Mouse (Mus musculus) midbrain, embryonic 13.5 days (tissue): ENCODE measurements around the gene Hoxd13. TPM values are rescaled to one million over a fixed set of nuclear protein-coding genes. Genes with fewer than 3 reads are reported as not detected.

Source experiments
- ATAC-seq: fragments of 200-750 bp; cut with Nextera tagmentation; 2 replicates; pipeline ENCODE4 v1.8.0; 2017; ENCODE audit warnings: mild to moderate bottlenecking, moderate TSS enrichment, moderate library complexity
- H3K27ac ChIP-seq: fragments of 300-500 bp; sonication (generic); 2 replicates; pipeline ENCODE4 v1.5.1; 2015; ENCODE audit warnings: inconsistent platforms, mild to moderate bottlenecking, moderate library complexity
- H3K27me3 ChIP-seq: fragments of 300-500 bp; sonication (generic); 2 replicates; pipeline ENCODE4 v1.6.1; 2015; ENCODE audit warnings: mild to moderate bottlenecking, inconsistent platforms
- H3K36me3 ChIP-seq: fragments of 300-500 bp; sonication (generic); 2 replicates; pipeline ENCODE4 v1.6.1; 2015; ENCODE audit warnings: mild to moderate bottlenecking, inconsistent platforms
- H3K4me1 ChIP-seq: fragments of 300-500 bp; sonication (generic); replicated peaks from 2 replicates; pipeline ENCODE4 v1.6.1; 2015; ENCODE audit warnings: inconsistent platforms
- H3K4me2 ChIP-seq: fragments of 300-500 bp; sonication (generic); replicated peaks from 2 replicates; pipeline ENCODE4 v1.6.1; 2015; ENCODE audit warnings: moderate library complexity, mild to moderate bottlenecking, inconsistent platforms
- H3K4me3 ChIP-seq: fragments of 300-500 bp; sonication (generic); replicated peaks from 2 replicates; pipeline ENCODE4 v1.5.1; 2015; ENCODE audit warnings: mild to moderate bottlenecking, inconsistent platforms
- H3K9ac ChIP-seq: fragments of 300-500 bp; sonication (generic); replicated peaks from 2 replicates; pipeline ENCODE4 v1.6.1; 2015; ENCODE audit warnings: mild to moderate bottlenecking, inconsistent platforms
- H3K9me3 ChIP-seq: fragments of 300-500 bp; sonication (generic); 2 replicates; pipeline ENCODE4 v1.6.1; 2016; ENCODE audit warnings: mild to moderate bottlenecking, inconsistent platforms
- WGBS: fragments of 180-500 bp; shearing (Covaris S2); methylation state at CpG from one replicate; pipeline ENCODE4 v1.1.7; 2015; 5-methylcytosine and 5-hydroxymethylcytosine counted together
- polyA plus RNA-seq: library from polyadenylated mRNA; unstranded; fragments of >200 nt; fragmentation: Nextera tagmentation; extraction: Ambion mirVana; gene quantifications from 2 replicates; pipeline ENCODE4 v1.2.1, GENCODE M21; 2015

The Hoxd13 gene
- not detected in 2 replicates for polyA plus RNA-seq

DNA sequence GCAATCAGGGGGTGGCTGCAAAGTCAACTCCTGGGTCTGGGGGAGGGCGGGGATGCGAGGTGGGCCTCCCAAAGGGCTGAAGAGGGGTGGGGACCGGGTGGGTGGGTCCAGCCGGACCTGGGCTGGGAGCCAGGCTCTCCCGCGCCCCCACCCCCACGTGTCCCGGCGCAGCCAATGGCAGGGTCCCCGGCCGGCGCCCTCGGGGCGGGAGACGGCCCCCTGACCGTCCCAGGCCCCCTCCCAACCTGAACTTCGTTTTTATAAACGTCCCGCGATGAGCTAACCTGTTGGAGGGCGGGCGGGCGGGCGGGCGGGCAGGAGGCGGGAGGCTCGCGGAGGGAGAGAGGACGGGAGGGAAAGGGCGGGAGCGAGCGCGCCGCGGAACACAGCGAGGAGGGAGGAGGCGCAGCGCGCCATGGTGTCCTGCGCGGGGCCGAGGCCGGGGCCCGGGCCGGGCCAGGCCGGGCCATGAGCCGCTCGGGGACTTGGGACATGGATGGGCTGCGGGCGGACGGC, at the start of gene Hoxd13:
TSS of gene Hoxd13 (plus strand) at position 469 of the 516 bp plus-strand sequence.
- Histone ChIP-seq H3K36me3 (no peaks in the 10 kb centered on the region), H3K9me3 (no peaks in the 10 kb centered on the region), H3K27ac (no peak within 1 kb of the TSS), H3K4me3 (peak within 1 kb of the TSS; percentile 27), H3K4me1 (peaks cover 11% of the 10 kb centered on the region), H3K4me2 (peak within 1 kb of the TSS; percentile 49), H3K9ac (0 out of 2 replicates have a peak within 1 kb of the TSS, but pooled peaks have one; percentile 32), H3K27me3 (peaks cover 98% of the 10 kb centered on the region)
- 0% methylated on average over 8 of the region's 51 CpGs for WGBS
- ATAC-seq: peak; percentile 47; the same call in 1 of the 2 replicates

DNA sequence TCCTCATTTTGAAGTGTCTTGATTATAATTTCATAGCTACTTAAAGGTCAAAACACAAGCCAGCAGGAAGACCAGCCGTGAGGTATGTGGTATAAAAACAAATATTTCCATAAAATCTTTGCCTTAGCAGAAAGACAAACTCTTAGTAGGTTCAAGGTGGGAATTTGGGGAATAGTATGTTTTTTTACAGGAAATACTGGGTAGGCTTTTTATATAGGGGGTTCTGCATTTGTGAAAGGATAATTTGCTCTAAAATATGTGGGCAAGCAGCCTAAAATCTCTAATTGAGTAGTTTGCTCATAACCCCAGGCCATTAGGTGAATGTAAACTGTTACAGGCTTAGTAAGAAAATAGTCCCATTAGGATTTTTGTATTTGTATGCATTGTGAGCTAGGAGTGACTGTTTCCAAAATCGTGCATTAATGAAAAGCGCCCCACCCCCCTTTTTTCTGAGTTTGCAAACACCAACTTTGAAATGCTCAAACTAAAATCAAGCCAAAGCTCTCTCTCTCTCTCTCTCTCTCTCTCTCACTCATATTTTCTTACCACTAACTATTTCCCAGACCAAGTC, 48.3 kb upstream of the Hoxd13 start:
- Histone ChIP-seq H3K4me1 (no peaks in the 10 kb centered on the region), H3K9me3 (no peaks in the 10 kb centered on the region), H3K9ac (no peak overlapping the region), H3K4me3 (no peak overlapping the region), H3K27ac (no peak overlapping the region), H3K4me2 (no peak overlapping the region), H3K27me3 (no peaks in the 10 kb centered on the region; the same call in 1 of the 2 replicates), H3K36me3 (no peaks in the 10 kb centered on the region)
- no peak for ATAC-seq
- 94% methylated on average over 3 of the region's 3 CpGs for WGBS

GRCm38 (mm10) chr2:74620368-74620767, 47.7 kb upstream of the Hoxd13 start:
- H3K9me3 ChIP-seq: no peaks in the 10 kb centered on the region
- no peaks in the 10 kb centered on the region; the same call in 1 of the 2 replicates for H3K27me3 ChIP-seq
- H3K4me2 ChIP-seq: no peak overlapping the region
- WGBS: 90% methylated on average over 10 of the region's 10 CpGs
- H3K4me1 ChIP-seq: no peaks in the 10 kb centered on the region
- ATAC-seq: no peak
- no peak overlapping the region for H3K27ac ChIP-seq
- no peak overlapping the region for H3K4me3 ChIP-seq
- no peak overlapping the region for H3K9ac ChIP-seq
- no peaks in the 10 kb centered on the region for H3K36me3 ChIP-seq

- Histone ChIP-seq H3K4me1 (no peaks in the 10 kb centered on the region), H3K4me2 (no peak overlapping the region), H3K36me3 (no peaks in the 10 kb centered on the region), H3K9ac (no peak overlapping the region), H3K9me3 (no peaks in the 10 kb centered on the region), H3K4me3 (no peak overlapping the region), H3K27me3 (peaks cover 2% of the 10 kb centered on the region; the same call in 1 of the 2 replicates), H3K27ac (no peak overlapping the region)
- 68% methylated on average over 4 of the region's 4 CpGs for WGBS
- no peak for ATAC-seq
Measured at GRCm38 (mm10) chr2:74635412-74635811, 32.7 kb upstream of the Hoxd13 start.

- no peak overlapping the region for H3K4me3 ChIP-seq
- H3K36me3 ChIP-seq: no peaks in the 10 kb centered on the region
- H3K27ac ChIP-seq: no peak overlapping the region
- no peak overlapping the region for H3K4me2 ChIP-seq
- H3K9ac ChIP-seq: no peak overlapping the region
- H3K9me3 ChIP-seq: no peaks in the 10 kb centered on the region
- ATAC-seq: no peak
- 68% methylated on average over 5 of the region's 5 CpGs for WGBS
- H3K4me1 ChIP-seq: no peaks in the 10 kb centered on the region
- H3K27me3 ChIP-seq: peaks cover 60% of the 10 kb centered on the region
Measured at GRCm38 (mm10) chr2:74642431-74642830, 25.7 kb upstream of the Hoxd13 start.

- Histone ChIP-seq H3K4me2 (no peak overlapping the region), H3K9ac (no peak overlapping the region), H3K27ac (no peak overlapping the region), H3K9me3 (no peaks in the 10 kb centered on the region), H3K27me3 (peaks cover 88% of the 10 kb centered on the region), H3K4me1 (no peaks in the 10 kb centered on the region), H3K36me3 (no peaks in the 10 kb centered on the region), H3K4me3 (no peak overlapping the region)
- ATAC-seq: no peak
- WGBS: 78% methylated on average over 3 of the region's 3 CpGs
Measured at GRCm38 (mm10) chr2:74645631-74646030, 22.5 kb upstream of the Hoxd13 start.

DNA sequence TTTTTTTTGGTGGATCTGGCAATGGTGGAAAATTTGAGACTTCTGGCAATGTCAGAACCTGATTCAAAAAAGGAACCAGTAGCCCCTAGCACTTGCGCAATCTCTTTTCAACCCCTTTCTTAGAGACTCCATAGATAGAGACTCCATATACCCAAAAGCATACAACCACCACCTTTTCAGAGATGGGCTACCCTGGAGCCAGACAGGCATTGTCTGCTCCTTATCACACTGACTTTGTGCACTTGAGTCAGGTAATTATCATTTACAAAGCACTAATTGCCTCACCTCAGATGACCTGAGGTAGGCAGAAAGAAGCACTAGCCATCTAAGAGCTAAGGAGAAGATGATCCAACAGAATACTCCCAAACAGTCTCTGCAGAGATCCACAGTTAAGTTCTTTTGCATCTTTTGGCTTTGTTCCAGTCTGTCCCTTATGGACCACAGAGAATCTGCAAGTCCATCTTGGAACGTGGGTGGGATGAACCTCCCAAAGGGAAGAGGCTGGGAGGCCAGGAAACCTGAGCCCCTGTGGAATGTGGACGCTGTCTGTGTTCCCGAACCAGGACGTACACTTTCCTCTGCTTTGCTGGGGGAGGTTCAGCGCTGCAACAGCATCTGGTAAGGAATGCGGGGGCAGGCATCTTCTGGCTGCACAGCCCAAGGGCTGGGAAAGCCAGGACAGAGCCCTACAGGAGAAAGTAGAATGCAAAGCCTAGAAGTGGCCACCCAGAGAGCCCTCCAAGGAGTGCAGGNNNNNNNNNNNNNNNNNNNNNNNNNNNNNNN, 20.8 kb upstream of the Hoxd13 start:
- H3K9ac ChIP-seq: no peak overlapping the region
- no peaks in the 10 kb centered on the region for H3K4me1 ChIP-seq
- H3K4me2 ChIP-seq: no peak overlapping the region
- H3K36me3 ChIP-seq: no peaks in the 10 kb centered on the region
- H3K27ac ChIP-seq: no peak overlapping the region
- no peak for ATAC-seq
- peaks cover 95% of the 10 kb centered on the region for H3K27me3 ChIP-seq
- no peak overlapping the region for H3K4me3 ChIP-seq
- 15% methylated on average over 7 of the region's 7 CpGs for WGBS
- no peaks in the 10 kb centered on the region for H3K9me3 ChIP-seq

- no peaks in the 10 kb centered on the region for H3K36me3 ChIP-seq
- no peak overlapping the region for H3K9ac ChIP-seq
- H3K27me3 ChIP-seq: peaks cover 87% of the 10 kb centered on the region
- H3K4me3 ChIP-seq: no peak overlapping the region
- 32% methylated on average over 2 of the region's 2 CpGs for WGBS
- H3K4me1 ChIP-seq: peaks cover 10% of the 10 kb centered on the region
- no peak overlapping the region for H3K27ac ChIP-seq
- H3K9me3 ChIP-seq: no peaks in the 10 kb centered on the region
- ATAC-seq: no peak
- H3K4me2 ChIP-seq: no peak overlapping the region
Measured at GRCm38 (mm10) chr2:74652996-74653340, 15.1 kb upstream of the Hoxd13 start.

DNA sequence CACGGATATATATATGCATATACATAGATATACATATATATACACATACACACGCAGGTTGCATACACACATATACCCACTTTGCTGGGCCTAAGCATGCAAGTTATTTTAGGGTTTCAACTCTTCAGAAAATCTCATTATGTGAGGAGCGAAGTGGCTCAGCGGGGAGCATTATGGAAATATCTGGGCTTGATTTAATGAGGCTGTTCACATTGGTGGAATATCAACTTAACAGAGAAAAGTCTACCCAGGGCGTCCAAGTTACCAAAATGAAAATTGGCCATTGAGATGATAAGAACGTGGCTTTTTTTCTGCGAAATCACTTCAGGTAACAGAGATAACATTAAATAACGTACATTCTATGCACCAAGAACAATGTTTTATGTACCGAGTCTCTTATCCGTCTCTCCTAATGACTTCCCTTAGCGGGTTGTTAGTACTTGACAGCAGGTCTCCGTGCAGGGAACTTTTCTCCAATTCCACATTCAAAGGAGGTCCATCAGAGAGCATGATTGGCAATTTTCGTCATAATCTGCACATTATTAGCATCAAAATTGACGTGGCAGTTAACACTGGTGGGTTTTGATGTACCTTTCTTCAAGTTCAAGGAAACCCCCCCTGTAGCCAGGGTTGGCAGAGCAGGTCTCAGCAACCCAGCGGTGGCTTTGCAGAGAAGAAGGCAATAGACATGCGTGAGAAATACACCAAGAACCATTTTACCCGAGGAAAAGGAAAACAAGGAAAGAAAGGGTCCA, 14.2 kb upstream of the Hoxd13 start:
- Histone ChIP-seq H3K9me3 (no peaks in the 10 kb centered on the region), H3K36me3 (no peaks in the 10 kb centered on the region), H3K4me2 (no peak overlapping the region), H3K4me1 (peaks cover 10% of the 10 kb centered on the region), H3K27ac (no peak overlapping the region), H3K4me3 (no peak overlapping the region), H3K9ac (no peak overlapping the region), H3K27me3 (peaks cover 87% of the 10 kb centered on the region)
- no peak for ATAC-seq
- 9% methylated on average over 17 of the region's 17 CpGs for WGBS

DNA sequence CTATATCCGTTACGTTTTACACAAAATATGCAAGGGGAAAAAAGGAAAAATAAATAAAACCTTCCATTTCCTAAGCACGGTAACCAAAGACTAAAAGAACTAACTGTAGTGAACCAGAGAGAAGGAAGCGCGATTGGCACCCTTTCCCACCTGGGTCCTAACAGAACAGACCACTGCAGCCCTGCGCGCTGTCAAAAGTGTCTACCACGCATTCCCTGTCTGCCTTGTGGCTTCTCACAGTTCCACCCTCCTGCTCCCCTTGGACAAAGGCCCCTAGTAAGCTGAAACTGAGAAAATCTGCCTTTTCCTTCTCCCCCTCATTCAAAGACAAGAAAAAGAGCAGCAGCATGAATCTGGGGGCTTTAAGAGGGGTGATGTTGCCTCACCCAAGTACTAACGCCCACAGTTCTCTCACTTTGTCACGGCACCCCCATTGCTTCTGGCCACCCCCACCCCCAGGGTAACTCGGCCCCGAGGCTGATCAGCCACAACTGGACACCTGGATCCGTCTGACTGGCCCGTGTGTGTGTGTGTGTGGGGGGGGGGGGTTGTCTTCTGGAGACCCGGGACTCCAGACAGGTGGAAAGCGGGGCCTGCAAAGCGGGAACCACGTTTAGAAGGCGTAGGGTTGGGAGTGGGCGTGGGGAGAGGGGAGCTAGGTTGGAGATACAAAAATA, 13.2 kb upstream of the Hoxd13 start:
- H3K4me1 ChIP-seq: peaks cover 10% of the 10 kb centered on the region
- H3K4me2 ChIP-seq: peak overlapping the region; percentile 51; the same call in 1 of the 2 replicates
- H3K36me3 ChIP-seq: no peaks in the 10 kb centered on the region
- no peak overlapping the region for H3K27ac ChIP-seq
- H3K9ac ChIP-seq: no peak overlapping the region
- H3K4me3 ChIP-seq: peak overlapping the region; percentile 39
- H3K9me3 ChIP-seq: no peaks in the 10 kb centered on the region
- ATAC-seq: peak; percentile 17; the same call in 1 of the 2 replicates
- 6% methylated on average over 20 of the region's 20 CpGs for WGBS
- H3K27me3 ChIP-seq: peaks cover 86% of the 10 kb centered on the region

GRCm38 (mm10) chr2:74655420-74655781, 12.7 kb upstream of the Hoxd13 start:
- peaks cover 86% of the 10 kb centered on the region for H3K27me3 ChIP-seq
- peak overlapping the region; percentile 44 for H3K27ac ChIP-seq
- H3K4me1 ChIP-seq: peaks cover 10% of the 10 kb centered on the region
- peak overlapping the region; percentile 39 for H3K4me3 ChIP-seq
- peak overlapping the region; percentile 51 for H3K4me2 ChIP-seq
- peak overlapping the region; percentile 39; the same call in 1 of the 2 replicates for H3K9ac ChIP-seq
- peak; percentile 58 for ATAC-seq
- WGBS: under 1% methylated on average over 20 of the region's 47 CpGs
- H3K9me3 ChIP-seq: no peaks in the 10 kb centered on the region
- no peaks in the 10 kb centered on the region for H3K36me3 ChIP-seq
